Mouse (Mus musculus) heart, embryonic 12.5 days (tissue): ENCODE results near the gene Rhoc. TPM values are rescaled to one million over a fixed set of nuclear protein-coding genes. Genes with fewer than 3 reads are reported as not detected.
A peak's percentile ranks its signal among the peaks of the same experiment; 100 is the strongest.

Experiments used
- ATAC-seq: fragments of 200-750 bp; cut with Nextera tagmentation; 2 replicates; pipeline ENCODE4 v1.8.0; 2017; ENCODE audit warnings: moderate TSS enrichment, moderate library complexity; ENCODE audit not compliant: insufficient number of reproducible peaks, low FRiP score
- H3K27ac ChIP-seq: fragments of 300-500 bp; sonication (generic); 2 replicates; pipeline ENCODE4 v1.5.1; 2016; ENCODE audit warnings: mild to moderate bottlenecking, moderate library complexity; ENCODE audit not compliant: poor library complexity, severe bottlenecking
- H3K27me3 ChIP-seq: fragments of 300-500 bp; sonication (generic); replicated peaks from 2 replicates; pipeline ENCODE4 v1.6.1; 2016; ENCODE audit warnings: mild to moderate bottlenecking, moderate library complexity
- H3K36me3 ChIP-seq: fragments of 300-500 bp; sonication (generic); 2 replicates; pipeline ENCODE4 v1.6.1; 2016; ENCODE audit warnings: mild to moderate bottlenecking, moderate library complexity
- H3K4me1 ChIP-seq: fragments of 300-500 bp; sonication (generic); replicated peaks from 2 replicates; pipeline ENCODE4 v1.6.1; 2016; ENCODE audit warnings: mild to moderate bottlenecking
- H3K4me2 ChIP-seq: fragments of 300-500 bp; sonication (generic); 2 replicates; pipeline ENCODE4 v1.6.1; 2016; ENCODE audit warnings: mild to moderate bottlenecking, moderate library complexity
- H3K4me3 ChIP-seq: fragments of 300-500 bp; sonication (generic); 2 replicates; pipeline ENCODE4 v1.5.1; 2016; ENCODE audit warnings: mild to moderate bottlenecking
- H3K9ac ChIP-seq: fragments of 300-500 bp; sonication (generic); 2 replicates; pipeline ENCODE4 v1.6.1; 2016; ENCODE audit warnings: mild to moderate bottlenecking, moderate library complexity
- H3K9me3 ChIP-seq: fragments of 300-500 bp; sonication (generic); replicated peaks from 2 replicates; pipeline ENCODE4 v1.6.1; 2016; ENCODE audit warnings: mild to moderate bottlenecking, moderate library complexity
- WGBS: fragments of 180-500 bp; shearing (Covaris S2); methylation state at CpG from one replicate; pipeline ENCODE4 v1.1.7; 2016; 5-methylcytosine and 5-hydroxymethylcytosine counted together
- polyA plus RNA-seq: library from polyadenylated mRNA; unstranded; fragments of >200 nt; fragmentation: Nextera tagmentation; extraction: Ambion mirVana; gene quantifications from 2 replicates; pipeline ENCODE4 v1.2.1, GENCODE M21; 2016

The Rhoc gene
- polyA plus RNA-seq, 1 experiment from 2014 or later = 260 TPM

GRCm38 (mm10) chr3:104785284-104785683 lies 2.9 kb upstream of the Rhoc start:
- H3K9me3 ChIP-seq = no peaks in the 10 kb centered on the region
- H3K9ac ChIP-seq = no peak overlapping the region
- H3K27ac ChIP-seq = no peak overlapping the region
- no peak overlapping the region for H3K4me3 ChIP-seq
- WGBS = 92% methylated on average over 6 of the region's 6 CpGs
- H3K27me3 ChIP-seq = peaks cover 4% of the 10 kb centered on the region; the same call in 1 of the 2 replicates
- no peak overlapping the region for H3K4me2 ChIP-seq
- H3K4me1 ChIP-seq = peaks cover 45% of the 10 kb centered on the region
- ATAC-seq = no peak
- H3K36me3 ChIP-seq = 0 out of 2 replicates have a peak, but pooled peaks cover 2% of the 10 kb centered on the region

- WGBS = under 1% methylated on average over 52 of the region's 52 CpGs
- Histone ChIP-seq H3K27ac (peak overlapping the region; percentile 92), H3K36me3 (peaks cover 24% of the 10 kb centered on the region), H3K4me2 (peak overlapping the region; percentile 85), H3K9ac (peak overlapping the region; percentile 92), H3K4me1 (peaks cover 53% of the 10 kb centered on the region), H3K9me3 (no peaks in the 10 kb centered on the region), H3K27me3 (no peaks in the 10 kb centered on the region), H3K4me3 (peak overlapping the region; percentile 77)
- ATAC-seq = peak; percentile 91
Observed at GRCm38 (mm10) chr3:104788561-104789311, 561 bp downstream of the Rhoc start.

GRCm38 (mm10) chr3:104789312-104789605 lies 1.1 kb downstream of the Rhoc start:
- Histone ChIP-seq H3K4me1 (peaks cover 53% of the 10 kb centered on the region), H3K4me2 (peak overlapping the region; percentile 85), H3K36me3 (peaks cover 28% of the 10 kb centered on the region), H3K9me3 (no peaks in the 10 kb centered on the region), H3K4me3 (peak overlapping the region; percentile 77), H3K9ac (peak overlapping the region; percentile 92), H3K27me3 (no peaks in the 10 kb centered on the region), H3K27ac (peak overlapping the region; percentile 92)
- WGBS = under 1% methylated on average over 10 of the region's 10 CpGs
- ATAC-seq = peak; percentile 15; the same call in 1 of the 2 replicates

GRCm38 (mm10) chr3:104789822-104790221 lies 1.6 kb downstream of the Rhoc start:
- WGBS = 15% methylated on average over 13 of the region's 13 CpGs
- Histone ChIP-seq H3K4me1 (peaks cover 56% of the 10 kb centered on the region), H3K36me3 (peaks cover 28% of the 10 kb centered on the region), H3K4me2 (peak overlapping the region; percentile 85), H3K27ac (peak overlapping the region; percentile 92), H3K9me3 (no peaks in the 10 kb centered on the region), H3K9ac (peak overlapping the region; percentile 92), H3K27me3 (no peaks in the 10 kb centered on the region), H3K4me3 (peak overlapping the region; percentile 77)
- no peak for ATAC-seq

- WGBS = 6% methylated on average over 6 of the region's 6 CpGs
- H3K27ac ChIP-seq = peak overlapping the region; percentile 92
- peaks cover 32% of the 10 kb centered on the region for H3K36me3 ChIP-seq
- no peaks in the 10 kb centered on the region for H3K9me3 ChIP-seq
- peak overlapping the region; percentile 77 for H3K4me3 ChIP-seq
- no peak; the same call in 1 of the 2 replicates for ATAC-seq
- peak overlapping the region; percentile 85 for H3K4me2 ChIP-seq
- H3K9ac ChIP-seq = peak overlapping the region; percentile 92
- H3K27me3 ChIP-seq = no peaks in the 10 kb centered on the region
- H3K4me1 ChIP-seq = peaks cover 63% of the 10 kb centered on the region
Observed at GRCm38 (mm10) chr3:104790401-104790937, 2.3 kb downstream of the Rhoc start.

- Histone ChIP-seq H3K4me3 (peak overlapping the region; percentile 77), H3K4me1 (peaks cover 68% of the 10 kb centered on the region), H3K9ac (peak overlapping the region; percentile 92), H3K9me3 (no peaks in the 10 kb centered on the region), H3K4me2 (peak overlapping the region; percentile 85), H3K27me3 (no peaks in the 10 kb centered on the region), H3K36me3 (peaks cover 38% of the 10 kb centered on the region), H3K27ac (peak overlapping the region; percentile 92)
- 19% methylated on average over 4 of the region's 4 CpGs for WGBS
- no peak for ATAC-seq
Observed at GRCm38 (mm10) chr3:104791017-104791416, 2.8 kb downstream of the Rhoc start.

- no peaks in the 10 kb centered on the region for H3K27me3 ChIP-seq
- peaks cover 44% of the 10 kb centered on the region for H3K36me3 ChIP-seq
- H3K4me1 ChIP-seq = peaks cover 75% of the 10 kb centered on the region
- peak overlapping the region; percentile 92 for H3K9ac ChIP-seq
- H3K4me2 ChIP-seq = peak overlapping the region; percentile 85
- 84% methylated on average over 8 of the region's 8 CpGs for WGBS
- ATAC-seq = no peak
- peak overlapping the region; percentile 92 for H3K27ac ChIP-seq
- H3K4me3 ChIP-seq = 0 out of 2 replicates have a peak overlapping the region, but pooled peaks have one; percentile 77
- no peaks in the 10 kb centered on the region for H3K9me3 ChIP-seq
Observed at GRCm38 (mm10) chr3:104791671-104792070, 3.5 kb downstream of the Rhoc start.

GRCm38 (mm10) chr3:104792360-104793270 lies 4.4 kb downstream of the Rhoc start:
- no peak overlapping the region for H3K4me3 ChIP-seq
- peaks cover 53% of the 10 kb centered on the region for H3K36me3 ChIP-seq
- peak overlapping the region; percentile 38; the same call in 1 of the 2 replicates for H3K9ac ChIP-seq
- ATAC-seq = no peak
- 0 out of 2 replicates have a peak overlapping the region, but pooled peaks have one; percentile 4 for H3K4me2 ChIP-seq
- WGBS = 56% methylated on average over 15 of the region's 15 CpGs
- H3K27ac ChIP-seq = peak overlapping the region; percentile 95
- H3K27me3 ChIP-seq = no peaks in the 10 kb centered on the region
- H3K4me1 ChIP-seq = peaks cover 73% of the 10 kb centered on the region
- no peaks in the 10 kb centered on the region for H3K9me3 ChIP-seq

- H3K27ac ChIP-seq = peak overlapping the region; percentile 95
- H3K36me3 ChIP-seq = peaks cover 61% of the 10 kb centered on the region
- H3K4me3 ChIP-seq = peak overlapping the region; percentile 12; the same call in 1 of the 2 replicates
- H3K4me2 ChIP-seq = peak overlapping the region; percentile 44
- 35% methylated on average over 20 of the region's 20 CpGs for WGBS
- no peaks in the 10 kb centered on the region for H3K9me3 ChIP-seq
- peaks cover 68% of the 10 kb centered on the region for H3K4me1 ChIP-seq
- peak; percentile 92 for ATAC-seq
- H3K9ac ChIP-seq = peak overlapping the region; percentile 38
- no peaks in the 10 kb centered on the region for H3K27me3 ChIP-seq
Observed at GRCm38 (mm10) chr3:104793871-104794828, 6.0 kb downstream of the Rhoc start.

GRCm38 (mm10) chr3:104794953-104795470 lies 6.8 kb downstream of the Rhoc start:
- no peaks in the 10 kb centered on the region for H3K9me3 ChIP-seq
- ATAC-seq = no peak
- peak overlapping the region; percentile 53; the same call in 1 of the 2 replicates for H3K9ac ChIP-seq
- H3K36me3 ChIP-seq = peaks cover 70% of the 10 kb centered on the region
- H3K4me1 ChIP-seq = peaks cover 65% of the 10 kb centered on the region
- H3K4me2 ChIP-seq = peak overlapping the region; percentile 31
- no peak overlapping the region for H3K4me3 ChIP-seq
- WGBS = 49% methylated on average over 12 of the region's 12 CpGs
- H3K27ac ChIP-seq = peak overlapping the region; percentile 95
- H3K27me3 ChIP-seq = no peaks in the 10 kb centered on the region
